Mouse (Mus musculus) C2C12 (cell line): ENCODE results near the gene Oas1a. TPM values are rescaled to one million over a fixed set of nuclear protein-coding genes. Genes with fewer than 3 reads are reported as not detected.

ENCODE experiments used
- H3K27me3 ChIP-seq: one replicate; pipeline ENCODE4 v1.6.1; 2011; ENCODE audit not compliant: control insufficient read depth, insufficient read depth, insufficient read length
- H3K36me3 ChIP-seq: one replicate; pipeline ENCODE4 v1.6.1; 2011; ENCODE audit not compliant: control insufficient read depth, insufficient read depth
- H3K4me3 ChIP-seq: one replicate; pipeline ENCODE4 v1.5.1; 2011; ENCODE audit warnings: mild to moderate bottlenecking, control low read depth; ENCODE audit not compliant: poor library complexity, insufficient read depth, severe bottlenecking
- H3K79me2 ChIP-seq: one replicate; pipeline ENCODE4 v1.6.1; 2011; ENCODE audit not compliant: control insufficient read depth, insufficient read depth
- H3K79me3 ChIP-seq: one replicate; pipeline ENCODE4 v1.6.1; 2011; ENCODE audit warnings: low read depth, control low read depth
- H3ac ChIP-seq: one replicate; pipeline ENCODE3; 2011; ENCODE audit warnings: low read depth; ENCODE audit not compliant: control insufficient read depth, insufficient read length
- CEBPB ChIP-seq: IDR thresholded peaks from one replicate; pipeline ENCODE4 v1.6.1; 2011; ENCODE audit warnings: low read depth, mild to moderate bottlenecking, control low read depth, moderate library complexity
- CTCF ChIP-seq: IDR thresholded peaks from one replicate; pipeline ENCODE4 v1.5.1; 2011; ENCODE audit not compliant: control insufficient read depth, insufficient read depth, insufficient read length
- FOSL1 ChIP-seq: IDR thresholded peaks from one replicate; pipeline ENCODE4 v1.8.0; 2011; ENCODE audit warnings: mild to moderate bottlenecking, low read length; ENCODE audit not compliant: poor library complexity, insufficient read depth, severe bottlenecking
- MAX ChIP-seq: IDR thresholded peaks from one replicate; pipeline ENCODE4 v1.6.1; 2011; ENCODE audit warnings: mild to moderate bottlenecking, control low read depth
- MYOD1 ChIP-seq: IDR thresholded peaks from one replicate; pipeline ENCODE4 v1.6.1; 2011; ENCODE audit warnings: low read depth; ENCODE audit not compliant: control insufficient read depth, insufficient read length
- MYOG ChIP-seq: IDR thresholded peaks from one replicate; pipeline ENCODE4 v1.6.1; 2011; ENCODE audit not compliant: control insufficient read depth, insufficient read length; ENCODE audit errors: extremely low read depth
- USF1 ChIP-seq: IDR thresholded peaks from one replicate; pipeline ENCODE4 v1.6.1; 2011; ENCODE audit warnings: low read depth, mild to moderate bottlenecking, control low read depth, moderate library complexity
- microRNA-seq: library from miRNA; unstranded; fragments of <30 nt; microRNA quantifications from one replicate; pipeline ENCODE4, GENCODE M21; 2019; ENCODE audit warnings: borderline microRNAs expressed
- polyA plus RNA-seq: library from polyadenylated mRNA; unstranded; fragments of >200 nt; fragmentation: generic; extraction: Trizol; gene quantifications from one replicate; pipeline ENCODE4 v1.2.1, GENCODE M21; 2012; ENCODE audit warnings: missing spikeins

Gene Oas1a
- polyA plus RNA-seq, 1 experiment: 0.02 TPM

GRCm38 (mm10) chr5:120865336-120865860, 41.9 kb downstream of the Oas1a start:
- no peaks in the 10 kb centered on the region for H3K36me3 ChIP-seq
- H3K79me2 ChIP-seq: no peaks in the 10 kb centered on the region
- H3ac ChIP-seq: no peak overlapping the region
- H3K4me3 ChIP-seq: no peak overlapping the region
- H3K27me3 ChIP-seq: no peaks in the 10 kb centered on the region
- TF ChIP-seq MYOG (no peak), CEBPB (no peak), MAX (no peak), USF1 (no peak), MYOD1 (no peak), CTCF (no peak), FOSL1 (no peak)
- H3K79me3 ChIP-seq: no peaks in the 10 kb centered on the region

GRCm38 (mm10) chr5:120861121-120861520, 46.2 kb downstream of the Oas1a start, which contains the start of gene Oas1h:
Gene Oas1h (plus strand): TSS chr5:120861421.
- no peak for TF ChIP-seq CTCF
- TF ChIP-seq USF1: no peak
- no peak for TF ChIP-seq MYOD1
- TF ChIP-seq MAX: no peak
- no peak for TF ChIP-seq FOSL1
- no peak for TF ChIP-seq MYOG
- no peak for TF ChIP-seq CEBPB
- no peak within 1 kb of the TSS for H3ac ChIP-seq
- no peaks in the 10 kb centered on the region for H3K79me3 ChIP-seq
- H3K4me3 ChIP-seq: no peak within 1 kb of the TSS
- H3K27me3 ChIP-seq: no peaks in the 10 kb centered on the region
- no peaks in the 10 kb centered on the region for H3K36me3 ChIP-seq
- no peaks in the 10 kb centered on the region for H3K79me2 ChIP-seq

- Histone ChIP-seq H3ac (no peak overlapping the region), H3K27me3 (peaks cover 3% of the 10 kb centered on the region), H3K4me3 (no peak overlapping the region), H3K79me2 (no peaks in the 10 kb centered on the region), H3K79me3 (no peaks in the 10 kb centered on the region), H3K36me3 (no peaks in the 10 kb centered on the region)
- TF ChIP-seq USF1: no peak
- TF ChIP-seq MYOG: no peak
- TF ChIP-seq FOSL1: no peak
- no peak for TF ChIP-seq CEBPB
- TF ChIP-seq MAX: no peak
- no peak for TF ChIP-seq CTCF
- no peak for TF ChIP-seq MYOD1
Measured at GRCm38 (mm10) chr5:120859241-120859640, 48.1 kb downstream of the Oas1a start.

- Histone ChIP-seq H3K79me3 (no peaks in the 10 kb centered on the region), H3K79me2 (no peaks in the 10 kb centered on the region), H3K4me3 (no peak overlapping the region), H3K27me3 (no peaks in the 10 kb centered on the region), H3K36me3 (no peaks in the 10 kb centered on the region), H3ac (no peak overlapping the region)
- no peak for TF ChIP-seq USF1
- no peak for TF ChIP-seq MYOG
- no peak for TF ChIP-seq CEBPB
- no peak for TF ChIP-seq FOSL1
- no peak for TF ChIP-seq MAX
- no peak for TF ChIP-seq CTCF
- TF ChIP-seq MYOD1: no peak
Measured at GRCm38 (mm10) chr5:120849601-120850136, 57.7 kb downstream of the Oas1a start.

- Histone ChIP-seq H3K79me2 (no peaks in the 10 kb centered on the region), H3K79me3 (no peaks in the 10 kb centered on the region), H3K36me3 (no peaks in the 10 kb centered on the region), H3ac (no peak within 1 kb of the TSS), H3K4me3 (no peak within 1 kb of the TSS), H3K27me3 (peaks cover 10% of the 10 kb centered on the region)
- TF ChIP-seq USF1: no peak
- no peak for TF ChIP-seq MAX
Measured at GRCm38 (mm10) chr5:120847067-120847466, 60.3 kb downstream of the Oas1a start, which contains the start of gene Oas1f. Gene Oas1f (plus strand): TSS chr5:120847367.

Small RNA genes within 50 kb of the gene (microRNA-seq; reads per million reads assigned to microRNA genes)
- not detected for gene Gm22907

Other genes with a start within 250 kb of the Oas1a start
- gene Dtx1, start 195.6 kb downstream of the Oas1a start, polyA plus RNA-seq: not detected
- not detected for gene Oas2, start 157.7 kb downstream of the Oas1a start, polyA plus RNA-seq
- gene Oas3, start 129.9 kb downstream of the Oas1a start, polyA plus RNA-seq: not detected
- not detected for gene Oas1e, start 112.0 kb downstream of the Oas1a start, polyA plus RNA-seq
- 0.07 TPM for gene Oas1c, start 95.0 kb downstream of the Oas1a start, polyA plus RNA-seq
- gene Oas1f, start 60.2 kb downstream of the Oas1a start, polyA plus RNA-seq: not detected
- gene Oas1h, start 46.1 kb downstream of the Oas1a start, polyA plus RNA-seq: not detected
- gene Oas1g, start 19.9 kb downstream of the Oas1a start, polyA plus RNA-seq: not detected
- gene Oas1d, start 7.0 kb upstream of the Oas1a start, polyA plus RNA-seq: not detected
- gene Rph3a, start 102.6 kb upstream of the Oas1a start, polyA plus RNA-seq: not detected